Mouse (Mus musculus): ENCODE measurements around the gene 2900011O08Rik.
"Not testable (repeated sequence)": the region's sequence is repeated elsewhere in the genome, so short reads cannot be mapped to it uniquely, and the experiment has no call there.

Gene 2900011O08Rik

DNA sequence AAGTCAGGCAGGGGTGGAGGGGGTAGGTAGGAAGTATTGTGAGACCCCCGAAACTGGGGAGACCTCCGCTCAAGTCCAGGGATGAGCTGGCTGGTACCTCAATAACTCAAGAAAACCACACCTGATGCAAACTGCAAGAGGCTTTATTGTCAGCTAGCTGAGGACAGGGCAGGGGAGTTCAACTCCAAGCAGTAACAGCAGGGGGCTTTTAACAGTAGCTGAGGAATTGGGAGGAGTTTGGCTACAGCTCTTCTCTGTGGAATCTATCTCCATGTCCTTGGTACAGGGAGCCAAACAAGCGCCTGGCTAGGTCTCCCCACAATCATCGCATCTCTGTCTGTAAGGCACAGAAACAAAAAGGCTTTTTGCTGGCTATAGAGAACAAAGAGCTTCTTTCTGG, 80.2 kb downstream of the 2900011O08Rik start:
- DNase-seq (ENCODE audit: low read depth, low spot score): not testable (repeated sequence)

DNA sequence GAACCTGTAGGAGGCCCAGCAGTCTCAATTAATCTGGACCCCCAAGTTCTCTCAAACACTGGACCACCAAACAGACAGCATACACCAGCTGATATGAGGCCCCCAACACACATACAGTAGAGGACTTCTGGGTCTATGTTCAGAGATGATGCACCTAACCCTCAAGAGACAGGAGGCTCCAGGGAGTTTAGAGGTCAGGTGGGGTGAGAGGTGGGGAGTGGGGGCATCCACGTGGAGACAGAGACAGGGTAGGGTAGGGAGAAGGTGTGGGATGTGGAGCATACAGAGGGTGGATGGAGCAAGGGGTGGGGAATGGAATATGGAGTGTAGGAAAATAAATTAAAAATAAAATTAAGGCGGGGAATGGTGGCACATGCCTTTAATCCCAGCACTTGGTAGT, 82.3 kb downstream of the 2900011O08Rik start:
- not testable (repeated sequence) for DNase-seq (ENCODE audit: low read depth, low spot score)

DNA sequence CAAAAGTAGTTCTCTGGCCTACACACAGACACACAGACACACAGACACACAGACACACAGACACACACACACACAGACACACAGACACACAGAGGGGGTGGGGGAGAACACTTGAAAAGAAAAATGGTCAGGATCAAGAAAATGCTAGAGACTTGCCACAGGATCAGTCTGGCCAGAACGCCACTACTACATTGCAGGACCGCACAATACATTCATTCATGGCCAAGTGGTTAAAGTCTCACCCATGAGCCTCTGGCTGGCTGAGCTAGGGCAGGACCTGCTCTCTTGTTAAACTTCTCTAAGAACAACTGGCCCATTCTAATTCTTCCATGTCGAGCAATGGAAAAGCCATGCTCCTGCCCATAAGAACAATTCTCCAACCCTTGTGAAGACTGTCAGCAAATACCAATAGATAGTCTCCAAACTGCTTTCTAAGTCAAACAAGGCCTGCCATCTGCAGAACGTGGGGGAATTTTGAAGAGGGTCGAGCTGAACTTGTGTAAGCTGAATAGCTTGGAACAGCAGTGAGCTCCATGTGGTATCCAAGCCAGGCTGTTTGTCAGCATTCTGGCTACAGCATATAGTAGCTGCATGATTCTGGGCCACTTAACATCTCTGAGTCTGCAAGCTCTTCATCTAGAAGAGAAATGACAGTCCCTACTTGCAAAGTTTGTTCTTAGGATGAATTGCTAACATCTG, 84.2 kb downstream of the 2900011O08Rik start:
- DNase-seq (ENCODE audit: low read depth, low spot score): no peak

DNA sequence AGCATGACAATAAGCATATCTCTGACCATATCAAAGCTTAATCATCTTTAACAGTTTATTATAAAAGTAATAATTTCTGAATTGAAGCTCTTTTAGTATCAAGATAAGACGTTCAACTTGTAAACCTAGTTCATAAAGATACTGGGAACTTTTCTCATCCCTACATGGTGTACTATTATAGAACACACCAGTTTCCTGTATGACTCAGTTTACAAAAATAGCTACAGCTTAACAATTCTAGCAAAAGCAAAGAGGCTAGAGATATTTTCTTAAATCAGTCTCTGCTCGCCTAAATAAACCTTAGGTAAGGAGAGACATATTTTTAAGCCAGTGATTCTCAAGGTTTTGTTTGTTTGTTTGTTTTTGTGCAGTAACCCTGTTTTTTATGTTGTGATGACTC, 96.5 kb downstream of the 2900011O08Rik start:
- no peak for DNase-seq (ENCODE audit: low read depth, low spot score)

DNA sequence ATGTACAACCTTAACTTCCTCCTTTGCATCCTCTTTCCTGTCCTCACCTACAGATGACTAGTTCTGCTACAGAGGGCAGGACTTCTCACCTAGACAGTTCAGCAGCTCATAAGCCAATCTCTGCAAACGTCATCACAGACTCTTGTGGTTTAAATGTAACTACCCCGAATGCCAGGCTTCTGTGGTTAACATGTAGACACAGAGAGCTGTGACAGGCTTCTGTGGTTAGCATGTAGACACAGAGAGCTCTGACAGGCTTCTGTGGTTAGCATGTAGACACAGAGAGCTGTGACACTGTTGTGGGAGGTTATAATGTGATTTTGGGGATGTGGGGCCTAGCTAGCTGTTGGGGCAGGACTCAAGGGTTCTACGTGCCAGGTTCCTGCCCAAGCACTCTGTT, 101.8 kb downstream of the 2900011O08Rik start:
- DNase-seq (ENCODE audit: low read depth, low spot score): no peak

DNA sequence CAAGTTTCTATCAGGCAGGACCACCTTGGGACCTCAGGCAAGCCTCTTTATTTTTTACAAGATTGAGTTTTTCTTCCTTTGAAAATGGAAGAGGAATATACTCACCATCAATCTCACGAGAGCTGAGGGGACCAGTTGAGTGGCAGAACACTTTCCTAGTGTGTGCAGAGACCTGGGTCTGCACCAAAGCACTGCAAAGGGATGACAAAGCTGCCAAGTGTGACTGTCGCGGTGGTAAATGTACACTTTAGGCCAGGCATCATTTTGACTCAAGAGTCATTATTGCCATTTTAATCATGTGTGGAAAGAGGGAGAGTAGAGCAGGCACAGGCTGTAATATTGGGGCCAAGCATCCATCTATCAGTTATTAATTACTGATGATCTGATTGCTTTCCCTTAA, 102.9 kb downstream of the 2900011O08Rik start:
- no peak for DNase-seq (ENCODE audit: low read depth, low spot score)

DNA sequence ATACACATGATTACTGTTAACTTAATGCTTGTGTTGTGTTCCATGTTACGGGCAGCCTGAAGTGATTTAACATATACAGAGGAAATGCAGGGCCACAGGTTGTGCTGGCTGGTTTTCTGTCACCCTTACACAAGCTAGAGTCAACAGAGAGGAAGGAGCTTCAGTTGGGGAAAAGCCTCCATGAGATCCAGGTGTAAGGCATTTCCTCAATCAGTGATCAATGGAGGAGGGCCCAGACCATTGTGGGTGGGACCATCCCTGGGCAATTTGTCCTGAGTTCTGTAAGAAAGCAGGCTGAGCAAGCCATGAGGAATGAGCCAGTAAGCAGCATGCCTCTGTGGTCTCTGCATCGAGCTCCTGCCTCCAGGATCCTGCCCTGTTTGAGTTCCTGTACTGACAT, 105.4 kb downstream of the 2900011O08Rik start:
- no peak for DNase-seq (ENCODE audit: low read depth, low spot score)

DNA sequence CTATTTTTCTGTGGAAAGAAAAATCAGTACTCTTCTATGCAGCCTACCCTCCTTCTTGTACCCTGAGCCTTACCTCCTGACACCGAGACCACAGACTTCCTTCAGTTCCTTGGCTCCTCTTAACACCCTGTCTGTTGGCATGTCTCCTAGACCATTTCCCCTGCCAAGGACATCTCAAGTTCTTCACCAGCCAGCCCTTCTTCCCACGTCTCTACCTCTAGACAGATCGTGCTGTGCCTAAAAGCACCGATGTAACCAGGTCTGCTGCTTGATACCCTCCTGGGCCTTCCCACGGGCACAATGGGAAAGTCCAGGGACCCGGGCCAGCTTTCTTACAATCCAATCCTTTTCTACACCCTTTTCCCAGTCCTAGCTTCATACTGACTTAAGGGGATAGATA, 119.5 kb downstream of the 2900011O08Rik start:
- no peak for DNase-seq (ENCODE audit: low read depth, low spot score)

DNA sequence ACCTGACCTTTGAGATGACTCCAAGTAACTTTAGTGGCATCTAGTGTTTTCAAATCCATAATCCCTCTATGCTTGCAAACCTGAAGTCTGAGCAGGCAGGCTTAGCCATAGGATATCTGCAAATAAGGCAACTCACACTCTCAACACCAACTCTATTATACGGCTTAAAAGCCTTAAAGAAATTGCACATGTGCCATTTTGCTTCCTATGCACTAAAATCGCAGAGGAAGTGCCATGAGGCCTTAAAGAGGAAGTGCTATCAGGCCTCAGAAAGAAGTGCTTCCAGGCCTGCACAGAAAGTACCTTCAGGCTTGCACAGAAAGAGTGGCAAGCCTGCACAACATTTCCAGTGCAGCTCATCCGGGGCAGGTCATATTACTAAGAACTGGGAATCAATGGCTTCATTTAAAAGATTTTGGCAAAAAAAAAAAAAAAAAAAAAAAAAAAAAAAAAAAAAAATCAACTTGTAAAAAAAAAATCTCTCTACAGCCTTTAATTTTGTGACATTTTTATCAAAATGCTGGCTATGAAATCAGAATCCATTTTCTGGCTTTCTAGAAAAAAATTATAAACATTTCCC, 123.3 kb downstream of the 2900011O08Rik start:
- no peak for DNase-seq (ENCODE audit: low read depth, low spot score)

DNA sequence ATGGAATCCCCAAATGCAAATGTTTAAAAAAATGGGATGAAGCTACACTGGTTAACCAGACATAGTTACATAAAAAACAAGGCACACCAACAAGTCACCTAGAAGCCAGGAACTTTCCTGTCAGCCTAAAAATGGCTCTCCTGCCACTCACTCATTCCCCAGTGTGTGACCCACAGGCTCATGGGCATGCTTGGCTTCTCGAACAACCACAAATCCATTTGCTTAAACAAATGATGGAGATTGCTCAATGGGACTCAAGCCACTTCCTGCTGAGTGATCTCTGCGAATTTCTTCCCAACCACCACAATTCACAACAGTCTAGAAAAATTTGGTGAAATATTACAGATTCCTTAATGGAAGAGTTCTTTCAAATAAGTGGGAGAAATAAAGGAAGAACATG, 124.5 kb downstream of the 2900011O08Rik start:
- no peak for DNase-seq (ENCODE audit: low read depth, low spot score)

DNA sequence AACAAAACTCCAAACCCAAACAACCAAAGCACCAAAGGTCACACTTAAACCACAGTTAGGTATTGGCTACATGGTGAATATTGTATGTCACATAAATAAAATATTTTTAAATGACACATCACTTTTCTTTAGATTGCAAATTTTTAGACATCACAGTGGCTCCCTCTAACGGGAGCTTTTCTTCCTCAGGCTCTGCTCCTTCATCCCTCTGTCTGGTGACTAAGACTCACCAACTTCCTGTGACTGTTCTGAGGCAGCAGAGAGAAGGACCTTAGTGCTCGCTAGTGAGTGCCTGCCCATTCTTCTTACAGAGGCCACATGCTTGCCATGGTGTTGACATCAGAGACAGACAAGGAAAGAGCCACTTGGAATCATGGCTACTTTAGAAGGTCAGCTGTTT, 125.7 kb downstream of the 2900011O08Rik start:
- DNase-seq (ENCODE audit: low read depth, low spot score): no peak

DNA sequence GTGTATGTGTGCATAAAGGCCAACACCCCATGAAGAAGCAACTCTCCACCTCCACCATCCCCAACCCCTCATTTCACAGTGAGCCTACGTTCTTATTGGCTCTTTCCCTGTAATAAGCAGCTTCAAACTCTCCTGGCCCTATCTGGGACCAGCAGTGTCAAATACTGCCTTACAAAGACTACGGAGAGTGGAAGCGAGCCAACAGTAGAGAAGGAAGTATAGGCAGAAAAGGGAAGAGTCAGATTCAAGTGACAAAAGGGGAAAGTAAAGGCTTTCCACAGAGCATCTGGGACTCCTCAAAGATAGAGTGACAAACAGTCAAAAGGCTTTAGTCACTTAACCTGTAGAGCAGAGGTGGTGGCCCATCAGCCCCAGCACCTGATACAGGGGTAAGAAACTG, 126.3 kb downstream of the 2900011O08Rik start:
- no peak for DNase-seq (ENCODE audit: low read depth, low spot score)

DNA sequence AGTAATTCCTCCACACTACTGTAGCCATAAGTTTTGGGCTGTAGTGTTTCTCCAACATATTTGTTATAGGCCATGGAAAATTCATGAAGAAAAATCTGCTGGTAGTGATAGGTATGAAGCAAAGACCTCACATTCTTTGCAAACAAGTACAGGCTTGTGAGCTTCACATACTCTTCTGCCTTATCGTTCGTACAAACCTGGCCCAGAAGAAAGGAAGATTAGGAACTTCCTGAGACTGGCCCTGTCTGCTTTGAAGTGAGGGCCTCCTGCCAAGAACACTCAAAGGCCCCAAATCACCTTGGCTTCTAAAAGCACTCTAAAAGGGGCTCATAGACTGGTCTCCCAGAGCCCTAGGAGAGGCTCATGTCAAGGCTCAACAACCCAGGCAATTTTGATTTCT, 130.9 kb downstream of the 2900011O08Rik start:
- DNase-seq (ENCODE audit: low read depth, low spot score): no peak

DNA sequence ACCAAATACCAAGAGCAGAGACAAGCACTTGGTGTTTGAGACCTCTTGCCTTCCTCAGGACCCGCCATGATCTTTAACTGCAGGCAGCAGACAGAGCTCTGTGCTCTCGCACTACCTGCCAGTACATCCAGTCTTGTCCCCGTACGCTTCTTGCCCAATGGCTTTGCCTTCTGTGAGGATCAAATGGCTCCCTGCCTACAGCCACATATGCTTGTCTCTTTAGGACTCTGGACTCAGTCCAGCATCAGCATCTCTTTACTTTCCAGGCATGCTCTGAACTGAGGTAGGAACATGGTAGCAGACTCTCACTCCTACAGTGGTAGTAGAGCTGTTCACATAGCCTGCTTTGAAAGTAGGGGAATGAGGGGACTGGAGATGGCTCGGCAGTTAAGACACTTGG, 134.5 kb downstream of the 2900011O08Rik start:
- DNase-seq (ENCODE audit: low read depth, low spot score): no peak

DNA sequence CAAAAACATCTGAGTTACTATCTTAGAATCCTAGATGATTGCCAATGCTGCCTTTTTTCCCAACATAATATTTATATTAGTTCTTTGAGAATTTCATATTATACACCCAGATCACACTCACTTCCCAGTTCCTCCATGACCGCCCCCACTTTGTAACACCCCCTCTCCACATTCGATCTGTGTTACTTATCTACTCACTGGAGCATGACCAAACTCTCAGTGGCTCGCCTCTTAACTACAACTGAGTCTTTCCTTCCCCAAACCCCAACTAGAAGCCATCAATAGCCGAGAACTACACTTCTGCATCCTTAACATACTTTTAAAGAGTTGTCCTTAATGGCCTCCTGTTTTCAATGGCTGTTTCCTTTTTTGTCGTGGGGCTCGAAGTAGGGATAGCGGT, 135.2 kb downstream of the 2900011O08Rik start:
- no peak for DNase-seq (ENCODE audit: low read depth, low spot score)

DNA sequence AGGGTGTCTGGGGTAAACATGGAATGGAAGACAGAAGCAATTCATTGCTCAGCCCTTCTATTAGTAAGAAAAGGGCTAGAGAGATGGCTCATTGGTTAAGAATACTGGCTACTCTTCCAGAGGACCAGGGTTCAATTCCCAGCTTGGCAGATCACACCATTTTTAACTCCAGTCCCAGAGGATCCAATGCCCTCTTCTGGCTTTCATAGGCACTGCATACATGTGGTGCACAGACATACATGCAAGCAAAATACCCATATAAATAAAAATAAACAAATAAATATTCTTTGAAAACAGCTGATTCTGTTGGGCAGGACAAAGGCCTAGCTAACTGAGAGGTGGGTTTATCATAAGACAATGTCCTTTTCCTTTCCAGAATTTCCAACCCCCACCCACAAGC, 136.2 kb downstream of the 2900011O08Rik start:
- DNase-seq (ENCODE audit: low read depth, low spot score): no peak

DNA sequence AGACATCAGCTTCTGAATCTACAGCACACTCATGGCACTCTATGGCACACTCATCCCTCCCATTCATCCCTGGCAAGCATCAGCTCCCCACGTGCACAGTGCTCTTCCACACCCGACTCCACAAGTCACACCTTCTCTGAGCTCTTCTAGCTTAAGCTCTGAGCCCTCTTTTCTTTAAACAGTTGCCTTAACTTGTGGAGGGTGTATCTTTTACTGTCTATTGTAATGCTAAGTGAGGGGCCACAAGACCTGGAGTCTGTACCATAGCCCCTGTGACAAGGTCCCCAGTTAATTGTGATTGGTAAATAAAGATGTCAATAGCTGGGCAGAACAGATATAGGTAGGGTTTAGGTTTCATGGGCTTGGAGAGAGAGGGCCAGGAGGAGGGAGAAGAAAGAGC, 137.5 kb downstream of the 2900011O08Rik start:
- DNase-seq (ENCODE audit: low read depth, low spot score): no peak

DNA sequence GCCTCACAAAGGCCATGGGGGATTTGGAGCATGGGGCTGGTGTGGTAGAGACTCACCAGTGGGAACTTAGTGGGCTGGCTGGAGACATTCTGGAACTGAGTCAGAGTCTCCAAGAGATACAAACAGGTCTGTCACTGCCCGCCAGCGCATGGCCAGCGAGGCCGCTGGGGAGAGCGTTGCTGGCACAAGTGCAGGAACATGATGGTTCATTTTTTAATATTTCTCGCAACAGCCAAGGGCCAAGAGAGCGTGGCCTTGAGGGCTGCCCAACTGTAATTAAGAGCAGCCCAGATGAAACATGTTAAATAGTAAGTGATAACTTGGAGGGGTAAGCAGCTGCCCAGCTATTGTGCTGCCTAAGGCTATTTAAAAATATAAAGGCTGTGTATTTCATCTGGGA, 138.3 kb downstream of the 2900011O08Rik start:
- DNase-seq (ENCODE audit: low read depth, low spot score): no peak

DNA sequence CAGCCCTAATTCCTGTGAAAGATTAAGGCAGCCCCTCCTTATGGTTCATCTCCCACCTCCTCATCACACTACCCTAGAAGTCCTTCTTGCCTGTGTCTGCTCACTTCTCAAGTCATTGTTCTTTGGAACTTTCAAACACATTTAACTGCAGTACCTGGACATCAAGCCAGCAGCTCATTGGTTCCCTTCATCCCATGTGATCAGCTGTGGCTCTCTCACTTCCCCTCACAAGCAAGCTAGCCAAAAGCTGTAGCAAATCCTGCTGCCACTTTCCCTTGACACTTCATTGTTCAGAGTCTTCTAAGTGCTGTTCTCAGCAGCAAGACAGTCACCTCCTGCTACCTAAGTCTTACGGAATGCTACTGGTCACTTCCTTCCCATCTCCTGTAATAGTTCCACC, 138.8 kb downstream of the 2900011O08Rik start:
- DNase-seq (ENCODE audit: low read depth, low spot score): no peak

DNA sequence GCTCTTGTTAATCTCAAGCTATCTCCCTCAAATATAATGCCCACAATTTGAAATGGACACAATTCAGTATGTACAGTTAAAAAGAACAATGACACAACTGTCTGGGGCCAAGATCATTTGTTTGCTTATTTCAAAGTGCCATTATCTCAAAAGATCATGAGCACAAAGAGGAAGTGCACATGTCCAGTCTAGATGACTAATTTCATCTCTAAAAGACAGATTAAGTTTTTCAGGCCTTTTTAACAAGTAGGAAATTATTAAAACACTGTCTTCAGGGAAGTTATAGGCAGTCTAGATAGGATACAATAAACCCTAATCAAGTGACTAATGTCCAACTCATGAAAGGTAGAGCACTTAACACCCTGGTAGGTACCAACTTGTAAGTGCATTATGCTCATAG, 142.6 kb downstream of the 2900011O08Rik start:
- no peak for DNase-seq (ENCODE audit: low read depth, low spot score)

DNA sequence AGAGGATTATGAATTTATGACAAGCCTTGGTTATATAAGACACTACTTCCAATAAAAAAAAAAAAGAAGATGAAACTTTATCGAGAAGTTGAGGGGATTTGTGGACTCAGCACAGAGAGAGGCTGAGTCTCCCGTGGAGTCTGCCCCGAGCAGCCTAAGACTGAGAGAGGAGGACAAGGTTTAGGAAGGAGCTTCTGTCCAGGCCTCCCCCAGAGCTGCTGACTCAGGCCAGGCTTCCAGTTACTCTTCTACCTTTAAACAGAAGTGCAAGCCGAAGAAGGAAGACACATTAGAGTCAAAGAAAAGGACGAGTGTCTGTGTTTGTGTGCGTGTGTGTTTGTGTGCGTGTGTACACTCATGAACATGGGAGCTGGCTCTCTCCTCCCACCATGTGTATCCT, 144.4 kb downstream of the 2900011O08Rik start:
- no peak for DNase-seq (ENCODE audit: low read depth, low spot score)

DNA sequence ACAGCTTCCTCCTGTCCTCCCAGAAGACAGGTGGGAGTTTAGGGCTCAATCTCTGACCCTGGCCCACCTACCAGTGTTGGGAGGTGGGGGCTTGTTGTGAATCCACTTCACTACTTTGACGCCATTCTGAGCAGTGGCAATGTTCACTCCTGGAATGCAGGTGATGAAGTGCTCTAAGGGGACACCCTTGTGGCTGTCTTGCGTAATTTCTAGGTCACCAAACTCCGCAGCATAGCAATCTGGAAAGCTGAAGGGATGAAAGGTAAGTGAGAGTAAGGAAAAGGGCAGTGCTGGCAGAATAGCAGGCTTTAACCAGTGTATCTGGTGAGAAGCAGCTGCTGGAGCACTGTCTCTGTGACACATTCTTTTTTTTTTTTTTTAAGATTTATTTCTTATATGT, 145.0 kb downstream of the 2900011O08Rik start:
- DNase-seq (ENCODE audit: low read depth, low spot score): no peak

DNA sequence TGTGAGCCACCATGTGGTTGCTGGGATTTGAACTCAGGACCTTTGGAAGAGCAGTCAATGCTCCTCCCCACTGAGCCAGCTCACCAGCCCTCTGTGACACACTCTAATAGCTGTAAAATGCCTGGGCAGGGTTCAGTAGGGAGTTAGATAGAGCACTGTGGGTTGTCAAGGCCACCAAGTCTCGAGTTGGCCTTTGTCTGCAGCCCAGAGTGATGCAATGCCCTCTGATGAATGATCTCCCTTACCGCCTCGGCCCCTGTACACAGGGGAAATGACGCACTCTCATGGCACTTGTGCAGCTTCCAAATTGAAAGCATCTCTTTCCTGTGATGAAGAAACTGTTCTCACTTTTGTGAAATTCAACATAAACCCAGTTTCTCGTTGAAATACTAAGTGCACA, 145.4 kb downstream of the 2900011O08Rik start:
- DNase-seq (ENCODE audit: low read depth, low spot score): no peak

DNA sequence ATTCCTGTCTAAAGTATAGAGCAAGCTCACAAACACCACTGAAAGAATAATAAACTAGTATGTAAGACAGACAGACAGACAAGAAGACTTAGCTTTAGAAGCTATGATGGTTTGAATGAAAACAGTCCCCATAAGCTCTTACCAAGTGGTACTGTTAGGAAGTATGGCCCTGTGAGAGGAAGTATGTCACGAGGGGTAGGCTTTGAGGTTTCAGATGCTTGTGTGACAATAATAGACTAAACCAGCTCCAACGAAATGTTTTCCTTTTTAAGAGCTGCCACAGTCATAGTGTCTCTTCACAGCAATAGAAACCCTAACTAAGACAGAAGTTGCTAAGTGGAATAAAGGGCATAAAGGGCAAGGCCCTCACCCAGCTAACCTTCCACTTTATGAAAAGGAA, 148.6 kb downstream of the 2900011O08Rik start:
- no peak for DNase-seq (ENCODE audit: low read depth, low spot score)
